Mouse (Mus musculus) CD8-positive naive resting alpha-beta T cell, adult 2 months (primary cell): Measurements from ENCODE around the gene Crk.

Experiments used
- DNase-seq, 2 experiments: peaks; one replicate each; pipeline ENCODE4 v3.0.0; 2022; ENCODE audit warnings: low read depth in 2 of 2, low spot score in 2 of 2

Crk gene

GRCm38 (mm10) chr11:75678747-75679438 is at the start of gene Crk:
Gene Crk (plus strand): TSS chr11:75679259.
- peak; percentile 98 to 99 for DNase-seq

- no peak for DNase-seq
Measured at GRCm38 (mm10) chr11:75630098-75630497, 49.0 kb upstream of the Crk start.

GRCm38 (mm10) chr11:75630645-75631229 is 48.3 kb upstream of the Crk start, which contains the start of gene Inpp5k:
Gene Inpp5k (plus strand): TSS chr11:75630988.
- DNase-seq: peak; percentile 95 to 96

GRCm38 (mm10) chr11:75631561-75632225 is 47.4 kb upstream of the Crk start:
- DNase-seq: peak in 1 of 2 experiments; percentile 42

GRCm38 (mm10) chr11:75632921-75633320 is 46.1 kb upstream of the Crk start:
- no peak for DNase-seq

- no peak for DNase-seq
Measured at GRCm38 (mm10) chr11:75634801-75635200, 44.3 kb upstream of the Crk start.

GRCm38 (mm10) chr11:75635315-75635714 is 43.7 kb upstream of the Crk start:
- DNase-seq: no peak

GRCm38 (mm10) chr11:75643323-75643722 is 35.7 kb upstream of the Crk start:
- no peak for DNase-seq

- DNase-seq: no peak
Measured at GRCm38 (mm10) chr11:75644684-75645083, 34.4 kb upstream of the Crk start.

GRCm38 (mm10) chr11:75647681-75648211 is 31.3 kb upstream of the Crk start:
- DNase-seq: no peak

GRCm38 (mm10) chr11:75649155-75649561 is 29.9 kb upstream of the Crk start:
- DNase-seq: no peak

- DNase-seq: no peak
Measured at GRCm38 (mm10) chr11:75650311-75650710, 28.7 kb upstream of the Crk start, which contains the start of gene Myo1c. Gene Myo1c (plus strand): TSS chr11:75650504.

- DNase-seq: no peak
Measured at GRCm38 (mm10) chr11:75650958-75651425, 28.1 kb upstream of the Crk start.

- peak; percentile 35 to 53 for DNase-seq
Measured at GRCm38 (mm10) chr11:75651426-75652221, 27.4 kb upstream of the Crk start.

GRCm38 (mm10) chr11:75652222-75652941 is 26.7 kb upstream of the Crk start:
- peak; percentile 43 to 51 for DNase-seq

- no peak for DNase-seq
Measured at GRCm38 (mm10) chr11:75652942-75653684, 25.9 kb upstream of the Crk start.

- peak in 1 of 2 experiments; percentile 47 for DNase-seq
Measured at GRCm38 (mm10) chr11:75653781-75654470, 25.1 kb upstream of the Crk start.

- peak in 1 of 2 experiments; percentile 31 for DNase-seq
Measured at GRCm38 (mm10) chr11:75654471-75655390, 24.3 kb upstream of the Crk start.
